Mouse (Mus musculus) testis, adult 2 months (tissue): ENCODE results near the gene Fam208a. TPM values are rescaled to one million over a fixed set of nuclear protein-coding genes. Genes with fewer than 3 reads are reported as not detected.

Experiments
- H3K27ac ChIP-seq: fragments of 200-500 bp; 2 replicates; pipeline ENCODE4 v1.5.1; 2012; ENCODE audit warnings: low read depth, low read length; ENCODE audit not compliant: control insufficient read depth, insufficient read depth
- H3K27me3 ChIP-seq: fragments of 200-500 bp; 2 replicates; pipeline ENCODE4 v1.6.1; 2012; ENCODE audit warnings: mild to moderate bottlenecking, low read length, moderate library complexity; ENCODE audit not compliant: control insufficient read depth, insufficient read depth
- H3K36me3 ChIP-seq: fragments of 200-500 bp; 2 replicates; pipeline ENCODE4 v1.6.1; 2012; ENCODE audit warnings: mild to moderate bottlenecking, low read length; ENCODE audit not compliant: control insufficient read depth, insufficient read depth
- H3K4me1 ChIP-seq: fragments of 200-500 bp; 2 replicates; pipeline ENCODE4 v1.6.1; 2012; ENCODE audit warnings: low read length; ENCODE audit not compliant: control insufficient read depth, insufficient read depth
- H3K4me3 ChIP-seq: fragments of 200-500 bp; 2 replicates; pipeline ENCODE4 v1.5.1; 2012; ENCODE audit warnings: low read depth, mild to moderate bottlenecking, low read length, moderate library complexity, mixed read lengths; ENCODE audit not compliant: control insufficient read depth
- CTCF ChIP-seq: fragments of 200-500 bp; IDR thresholded peaks from 2 replicates; pipeline ENCODE4 v1.5.1; 2012; ENCODE audit warnings: low read depth, mild to moderate bottlenecking, inconsistent platforms, low read length, moderate library complexity; ENCODE audit not compliant: control insufficient read depth, insufficient read depth, insufficient replicate concordance
- POLR2A ChIP-seq: fragments of 200-500 bp; IDR thresholded peaks from 2 replicates; pipeline ENCODE4 v1.6.1; 2012; ENCODE audit warnings: low read depth, mild to moderate bottlenecking, inconsistent platforms, low read length, moderate library complexity; ENCODE audit not compliant: control insufficient read depth
- polyA plus RNA-seq: library from polyadenylated mRNA; depleted of rRNA; stranded (reverse); fragments of >200 nt; gene quantifications from 2 replicates; pipeline ENCODE4 v1.2.3, GENCODE M21; 2012; rRNA removed

Fam208a gene
- polyA plus RNA-seq: 5.4 and 6.9 TPM in 2 replicates

- H3K4me3 ChIP-seq: peak within 1 kb of the TSS; percentile 94
- no peaks in the 10 kb centered on the region for H3K27me3 ChIP-seq
- H3K4me1 ChIP-seq: peaks cover 3% of the 10 kb centered on the region; the same call in 1 of the 2 replicates
- peak within 1 kb of the TSS; percentile 99 for H3K27ac ChIP-seq
- TF ChIP-seq POLR2A: peak; percentile 91
- TF ChIP-seq CTCF: no peak
- H3K36me3 ChIP-seq: 0 out of 2 replicates have a peak, but pooled peaks cover 2% of the 10 kb centered on the region
These were observed at the start of gene Fam208a for GRCm38 (mm10) chr14:27428573-27428972. Gene Fam208a (plus strand): TSS chr14:27428834.

- Histone ChIP-seq H3K4me1 (no peaks in the 10 kb centered on the region), H3K27me3 (no peaks in the 10 kb centered on the region), H3K27ac (no peak overlapping the region), H3K4me3 (no peak overlapping the region), H3K36me3 (no peaks in the 10 kb centered on the region)
- TF ChIP-seq CTCF: no peak
- no peak for TF ChIP-seq POLR2A
These were observed 49.2 kb upstream of the Fam208a start for GRCm38 (mm10) chr14:27379404-27379803.

GRCm38 (mm10) chr14:27381459-27381858 lies 47.2 kb upstream of the Fam208a start:
- no peak overlapping the region for H3K27ac ChIP-seq
- H3K36me3 ChIP-seq: no peaks in the 10 kb centered on the region
- no peaks in the 10 kb centered on the region for H3K27me3 ChIP-seq
- H3K4me1 ChIP-seq: no peaks in the 10 kb centered on the region
- TF ChIP-seq POLR2A (no peak), CTCF (no peak)
- no peak overlapping the region for H3K4me3 ChIP-seq

- Histone ChIP-seq H3K27ac (no peak overlapping the region), H3K27me3 (no peaks in the 10 kb centered on the region), H3K4me1 (no peaks in the 10 kb centered on the region), H3K36me3 (no peaks in the 10 kb centered on the region), H3K4me3 (no peak overlapping the region)
- no peak for TF ChIP-seq CTCF
- TF ChIP-seq POLR2A: no peak
These were observed 45.3 kb upstream of the Fam208a start for GRCm38 (mm10) chr14:27383321-27383830.

- Histone ChIP-seq H3K27ac (no peak overlapping the region), H3K27me3 (no peaks in the 10 kb centered on the region), H3K36me3 (no peaks in the 10 kb centered on the region), H3K4me1 (no peaks in the 10 kb centered on the region), H3K4me3 (no peak overlapping the region)
- TF ChIP-seq POLR2A (no peak), CTCF (no peak)
These were observed 44.5 kb upstream of the Fam208a start for GRCm38 (mm10) chr14:27384143-27384542.

- no peaks in the 10 kb centered on the region for H3K27me3 ChIP-seq
- no peaks in the 10 kb centered on the region for H3K36me3 ChIP-seq
- no peak overlapping the region for H3K4me3 ChIP-seq
- no peaks in the 10 kb centered on the region for H3K4me1 ChIP-seq
- H3K27ac ChIP-seq: no peak overlapping the region
- TF ChIP-seq POLR2A (no peak), CTCF (no peak)
These were observed 40.0 kb upstream of the Fam208a start for GRCm38 (mm10) chr14:27388616-27389015.

- Histone ChIP-seq H3K36me3 (no peaks in the 10 kb centered on the region), H3K4me1 (no peaks in the 10 kb centered on the region), H3K27ac (no peak overlapping the region), H3K27me3 (no peaks in the 10 kb centered on the region), H3K4me3 (no peak overlapping the region)
- TF ChIP-seq CTCF (no peak), POLR2A (no peak)
These were observed 38.9 kb upstream of the Fam208a start for GRCm38 (mm10) chr14:27389722-27390121.
